Mouse (Mus musculus): Measurements from ENCODE around the gene Zfp398.

Zfp398 gene

GRCm38 (mm10) chr6:47904361-47904760 is 68.9 kb downstream of the Zfp398 start:
- no peak for DNase-seq

DNA sequence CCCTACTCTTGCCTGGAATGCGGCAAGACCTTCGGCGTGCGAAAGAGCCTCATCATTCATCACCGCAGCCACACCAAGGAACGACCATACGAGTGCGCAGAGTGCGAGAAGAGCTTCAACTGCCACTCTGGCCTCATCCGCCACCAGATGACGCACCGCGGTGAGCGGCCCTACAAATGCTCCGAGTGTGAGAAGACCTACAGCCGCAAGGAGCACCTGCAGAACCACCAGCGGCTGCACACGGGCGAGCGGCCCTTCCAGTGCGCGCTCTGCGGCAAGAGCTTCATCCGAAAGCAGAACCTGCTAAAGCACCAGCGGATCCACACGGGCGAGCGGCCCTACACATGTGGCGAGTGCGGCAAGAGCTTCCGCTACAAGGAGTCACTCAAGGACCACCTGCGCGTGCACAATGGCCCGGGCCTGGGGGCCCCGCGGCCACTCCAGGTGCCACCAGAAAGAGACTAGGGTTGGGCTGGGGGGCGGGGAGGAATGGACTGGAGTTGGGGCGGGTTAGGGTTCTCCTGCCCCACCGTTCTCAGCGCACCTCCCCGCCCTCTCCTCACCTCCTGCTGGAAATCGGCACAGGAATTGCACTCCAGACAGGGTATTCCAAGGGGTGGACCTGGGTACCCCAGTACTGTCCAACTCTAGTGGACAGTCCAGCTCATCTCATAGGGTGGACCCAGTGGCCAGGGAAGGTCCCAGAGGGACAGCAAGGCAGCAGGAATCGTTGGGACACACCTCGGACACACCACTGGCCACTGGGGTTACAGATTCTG is 69.6 kb downstream of the Zfp398 start:
- DNase-seq, result no peak

GRCm38 (mm10) chr6:47906326-47906725 is 70.9 kb downstream of the Zfp398 start:
- no peak for DNase-seq

- no peak for DNase-seq
These were observed 73.5 kb downstream of the Zfp398 start for GRCm38 (mm10) chr6:47909007-47909406.

GRCm38 (mm10) chr6:47911650-47912049 is 76.2 kb downstream of the Zfp398 start:
- DNase-seq, result no peak

GRCm38 (mm10) chr6:47912991-47913390 is 77.5 kb downstream of the Zfp398 start:
- DNase-seq, result no peak

GRCm38 (mm10) chr6:47917051-47917450 is 81.6 kb downstream of the Zfp398 start:
- no peak for DNase-seq

DNA sequence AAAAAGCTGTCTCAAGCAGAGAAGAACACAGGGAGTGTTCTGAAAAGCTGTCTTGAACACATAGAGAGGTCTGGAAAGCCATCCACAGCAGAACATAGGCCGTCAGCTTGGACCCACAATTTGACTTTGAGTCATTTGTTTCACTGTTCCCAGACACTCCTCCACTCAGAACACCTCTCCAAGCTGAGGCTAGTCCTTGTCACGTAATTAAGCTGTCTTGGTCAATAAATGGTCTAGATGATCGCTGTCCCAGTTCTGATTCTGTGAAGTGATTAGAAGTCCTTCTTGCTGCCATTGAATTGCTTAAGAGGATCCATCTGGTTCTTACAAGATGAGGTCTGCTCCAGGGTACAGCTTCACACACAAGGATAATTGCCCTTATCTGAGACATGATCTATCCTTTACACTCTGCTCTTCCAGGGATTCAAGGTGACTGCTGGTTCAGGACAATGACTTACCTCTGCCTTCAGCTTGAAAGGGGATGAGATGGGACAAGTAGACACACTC is 83.4 kb downstream of the Zfp398 start:
- no peak for DNase-seq

DNA sequence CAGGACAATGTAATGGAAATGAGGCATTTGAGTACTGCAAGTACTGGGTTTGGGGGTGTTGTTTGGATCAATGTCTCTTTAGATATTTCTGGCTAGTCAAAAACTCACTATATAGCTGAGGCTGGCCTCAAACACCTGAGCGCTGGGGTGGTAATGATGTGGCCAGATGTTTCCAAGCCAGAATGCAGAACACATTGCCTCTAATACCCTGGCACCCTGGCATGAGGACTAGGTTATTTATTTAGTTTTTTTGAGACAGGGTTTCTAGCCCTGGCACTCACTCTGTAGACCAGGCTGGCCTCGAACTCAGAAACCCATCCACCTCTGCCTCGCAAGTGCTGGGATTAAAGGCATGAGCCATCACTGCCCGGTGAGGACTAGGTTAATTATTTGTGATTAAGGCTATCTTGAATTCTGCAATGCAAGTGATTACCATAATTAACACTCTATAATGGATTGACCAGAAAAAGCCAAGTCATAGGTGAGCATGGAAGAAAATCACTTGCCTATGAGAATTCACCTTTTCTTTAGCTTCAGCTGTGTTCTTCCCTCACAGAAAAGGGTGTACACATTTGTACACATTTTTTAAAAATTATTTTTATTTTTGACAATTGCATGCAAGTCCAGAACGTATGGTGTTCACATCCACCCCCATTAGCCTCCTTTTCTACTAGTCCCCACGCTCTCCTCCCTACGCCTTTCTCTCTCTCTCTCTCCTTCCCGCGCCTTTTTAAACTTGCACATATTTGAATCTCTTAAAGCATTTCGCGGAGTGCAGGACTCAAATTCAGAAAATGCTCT is 84.4 kb downstream of the Zfp398 start:
- DNase-seq, result no peak

GRCm38 (mm10) chr6:47920447-47921340 is 85.2 kb downstream of the Zfp398 start, which contains the start of gene Zfp212:
Zfp212 (plus strand) TSS chr6:47920476.
- DNase-seq, result peak; percentile 92
